Mouse (Mus musculus) G1E (cell line): ENCODE measurements around the gene Lmbr1.

Experiments used
- CTCF ChIP-seq: IDR thresholded peaks from 2 replicates; pipeline ENCODE4 v1.5.1; 2012; ENCODE audit warnings: low read depth, low read length, inconsistent platforms, mixed read lengths
- TAL1 ChIP-seq: conservative IDR thresholded peaks from 2 replicates; pipeline ENCODE4 v1.6.1; 2012; ENCODE audit warnings: low read depth, low read length, inconsistent platforms, mixed read lengths

DNA sequence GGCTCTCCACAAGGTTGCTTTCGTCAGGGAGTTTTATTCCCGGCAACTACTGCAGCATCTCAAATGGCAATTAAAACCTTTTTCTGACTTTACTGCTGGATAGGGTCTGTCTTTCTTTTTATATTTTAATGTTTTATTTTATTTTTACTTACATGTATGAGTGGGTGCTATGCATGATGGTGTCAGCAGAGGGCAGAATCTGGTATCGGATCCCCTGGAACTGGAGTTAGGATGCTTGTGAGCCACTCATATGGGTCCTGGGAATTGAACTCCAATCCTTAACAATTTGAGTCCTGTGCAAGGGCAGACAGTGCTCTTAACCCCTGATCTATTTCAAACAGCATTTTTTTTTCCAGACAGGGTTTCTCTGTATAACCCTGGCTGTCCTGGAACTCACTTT lies 34.9 kb upstream of the Lmbr1 start:
- TF ChIP-seq CTCF, result no peak
- no peak for TF ChIP-seq TAL1
